Mouse (Mus musculus) CD4-positive, CD25-positive, alpha-beta regulatory T cell, adult 2 months (primary cell): ENCODE measurements around the gene Zmym4.
"Not testable (repeated sequence)": the region's sequence is repeated elsewhere in the genome, so short reads cannot be mapped to it uniquely, and the experiment has no call there.

Experiments
- DNase-seq: peaks from one replicate; pipeline ENCODE4 v3.0.0-alpha.2; 2012; ENCODE audit warnings: low read depth, low spot score

Zmym4 gene

DNA sequence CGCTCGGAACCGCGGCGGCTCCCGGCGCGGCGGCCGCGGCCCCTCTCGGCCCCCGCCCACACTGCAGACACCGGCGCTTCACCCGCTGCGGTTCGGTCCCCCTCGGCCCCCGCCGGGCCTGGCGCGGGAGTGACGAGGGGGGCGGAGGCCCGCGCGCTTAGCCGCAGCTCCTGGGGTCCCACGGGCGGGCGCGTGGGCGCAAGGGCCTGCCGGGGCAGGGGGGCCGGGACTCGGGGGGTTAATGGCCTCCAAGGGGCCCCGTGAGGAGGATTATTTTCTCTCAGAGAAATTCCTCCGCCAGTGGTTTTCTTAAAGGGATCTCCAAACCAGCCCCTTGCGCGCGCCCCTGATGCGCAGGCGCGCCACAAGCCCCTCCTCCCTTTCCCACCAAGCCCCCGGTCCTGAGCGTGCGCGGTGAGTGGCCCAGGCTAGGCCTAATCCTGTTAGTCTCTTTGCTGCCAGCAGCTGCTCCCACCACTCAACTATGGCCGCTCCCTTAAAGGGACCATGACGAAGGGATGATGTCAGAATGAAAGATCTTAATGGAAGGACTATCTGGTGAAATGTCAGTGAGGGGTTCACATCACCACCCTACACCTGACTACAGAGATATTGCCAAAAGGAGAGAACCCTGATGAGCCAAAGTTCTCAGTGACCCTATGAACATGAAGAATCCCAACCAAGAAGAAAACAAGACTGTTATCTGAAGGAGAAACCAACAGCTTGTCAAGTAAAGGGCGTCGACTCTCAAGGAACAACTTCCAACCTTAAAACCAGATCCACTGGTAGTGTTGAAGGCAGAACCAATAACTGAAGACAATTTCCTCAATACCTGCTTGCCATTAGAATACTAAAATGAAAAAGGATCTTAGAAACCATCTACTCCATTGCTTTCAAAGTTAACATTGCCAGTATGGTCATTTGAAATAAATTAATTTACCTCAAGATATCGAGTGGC, at the start of gene Zmym4:
Gene Zmym4, minus strand, starts transcription at position 272 of the 958 bp plus-strand sequence.
- DNase-seq = peak; percentile 95

DNA sequence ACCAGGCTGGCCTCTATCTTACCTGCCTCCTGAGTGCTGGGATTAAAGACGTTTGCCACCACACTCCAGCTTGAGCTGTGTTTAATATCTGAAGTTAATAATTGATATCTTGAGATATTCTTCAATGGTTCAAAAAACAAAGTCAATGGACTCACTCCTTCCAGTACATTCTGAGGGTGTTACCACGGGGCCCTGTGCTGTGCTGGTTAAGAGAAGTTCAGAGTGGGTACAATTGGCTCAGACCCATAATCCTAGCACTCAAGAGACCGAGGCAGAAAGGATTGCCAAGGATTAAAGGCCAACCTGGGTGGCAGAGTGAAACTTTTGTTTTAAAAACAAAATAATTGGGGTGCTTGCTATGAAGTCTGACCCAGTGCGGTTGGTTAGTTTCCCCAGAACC, 48.4 kb upstream of the Zmym4 start:
- DNase-seq = no peak

DNA sequence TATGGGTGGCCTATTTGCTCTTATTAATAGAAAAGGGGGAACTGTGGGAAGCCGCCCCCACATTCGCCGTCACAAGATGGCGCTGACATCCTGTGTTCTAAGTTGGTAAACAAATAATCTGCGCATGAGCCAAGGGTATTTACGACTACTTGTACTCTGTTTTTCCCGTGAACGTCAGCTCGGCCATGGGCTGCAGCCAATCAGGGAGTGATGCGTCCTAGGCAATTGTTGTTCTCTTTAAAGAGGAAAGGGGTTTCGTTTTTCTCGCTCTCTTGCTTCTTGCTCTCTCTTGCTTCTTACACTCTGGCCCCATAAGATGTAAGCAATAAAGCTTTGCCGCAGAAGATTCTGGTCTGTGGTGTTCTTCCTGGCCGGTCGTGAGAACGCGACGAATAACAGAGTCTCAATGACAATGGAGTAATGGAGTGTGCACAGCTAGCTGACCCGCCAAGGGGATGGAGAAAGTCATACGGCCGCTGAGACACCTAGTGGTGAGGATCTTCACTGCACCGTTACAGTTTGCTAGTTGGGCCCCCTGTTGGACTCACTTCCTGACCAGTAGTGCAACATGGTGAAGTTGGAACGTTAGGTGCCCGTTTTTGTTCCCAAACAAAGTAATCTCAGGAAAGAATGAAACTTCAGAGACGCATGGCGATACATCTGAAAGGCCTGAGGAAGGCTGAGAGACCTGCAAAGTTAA, 47.5 kb upstream of the Zmym4 start:
- peak; percentile 91 for DNase-seq

DNA sequence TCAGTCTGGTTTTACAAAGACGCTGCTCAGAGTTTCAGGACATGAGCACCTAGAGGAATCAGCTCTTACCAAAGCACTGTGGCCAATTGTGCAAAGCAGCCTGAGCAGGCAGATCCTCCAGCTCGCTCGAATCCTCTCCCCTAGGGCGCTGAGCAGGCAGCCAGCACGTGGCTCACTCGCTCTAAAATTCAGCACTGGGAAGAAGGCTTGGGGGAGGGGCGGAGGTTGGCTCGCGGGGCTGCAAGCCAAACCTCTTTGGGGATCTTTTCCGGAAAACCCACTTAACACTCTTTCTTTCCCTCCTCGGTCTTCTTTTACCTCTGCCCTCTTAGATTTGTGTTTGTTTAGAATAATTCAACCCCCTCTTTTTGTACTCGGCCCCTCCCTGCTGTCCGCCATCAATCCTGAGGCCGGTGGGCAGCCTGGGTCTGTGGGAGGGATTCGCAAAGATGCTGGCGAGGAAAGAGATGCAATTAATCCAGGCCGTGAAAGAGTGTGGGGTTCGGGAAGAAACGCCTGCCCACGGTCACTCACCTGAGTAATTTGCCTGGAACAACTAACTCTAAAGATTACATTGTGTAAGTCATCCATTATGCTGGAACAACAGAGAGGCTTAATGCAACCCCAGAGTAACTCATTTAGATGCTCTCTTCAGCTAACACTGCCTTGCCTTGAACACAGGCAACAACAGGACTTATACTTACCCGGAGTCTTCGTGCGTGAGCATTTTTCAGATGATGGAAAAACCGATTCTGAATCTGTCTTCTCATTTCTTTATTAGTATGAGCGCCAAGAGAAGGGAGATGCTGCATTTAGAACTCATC, 37.4 kb upstream of the Zmym4 start:
- no peak for DNase-seq

DNA sequence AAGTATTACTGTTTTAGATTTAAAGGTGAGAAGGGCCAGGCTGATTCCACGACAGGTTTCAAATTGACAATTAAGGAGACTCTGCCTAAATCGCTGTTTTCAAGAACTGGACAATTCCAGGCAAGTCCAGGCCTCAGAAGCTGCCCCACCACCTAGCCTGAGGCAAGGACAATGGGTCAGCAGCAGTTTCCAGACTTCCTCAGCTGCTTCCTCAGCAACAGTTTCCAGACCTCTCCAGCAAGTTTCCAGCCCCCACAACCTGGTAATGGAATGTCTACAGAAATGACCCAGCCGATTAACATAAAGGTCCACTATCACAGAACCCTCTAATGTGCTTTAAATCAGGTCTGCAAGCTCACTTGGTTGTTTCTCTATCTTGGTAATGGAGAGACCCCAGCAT, 36.4 kb upstream of the Zmym4 start:
- no peak for DNase-seq

DNA sequence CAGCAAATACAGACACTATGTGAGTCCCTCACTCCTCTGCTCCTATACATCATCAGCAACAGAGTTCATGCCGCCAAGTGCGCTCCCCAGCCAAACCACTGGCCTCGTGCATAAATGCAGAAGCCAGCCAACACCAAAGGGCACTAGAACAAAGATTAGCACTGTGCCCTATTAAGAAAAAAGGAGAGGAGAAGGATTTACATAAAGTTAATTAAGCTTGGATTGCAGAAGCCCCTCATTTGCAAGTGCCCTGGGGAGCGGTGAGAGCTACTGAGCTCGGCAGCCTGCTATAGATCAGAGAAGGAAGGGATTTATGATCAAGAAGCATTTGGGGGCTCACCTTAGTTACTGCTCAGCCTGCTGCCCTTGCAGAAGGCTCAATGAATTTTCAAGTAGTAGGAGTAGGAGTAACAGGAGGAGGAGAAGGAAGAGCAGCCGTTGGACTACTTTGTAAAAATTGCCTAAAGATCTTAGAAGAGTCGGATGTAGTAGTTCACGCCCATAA, 32.7 kb upstream of the Zmym4 start:
- no peak for DNase-seq

DNA sequence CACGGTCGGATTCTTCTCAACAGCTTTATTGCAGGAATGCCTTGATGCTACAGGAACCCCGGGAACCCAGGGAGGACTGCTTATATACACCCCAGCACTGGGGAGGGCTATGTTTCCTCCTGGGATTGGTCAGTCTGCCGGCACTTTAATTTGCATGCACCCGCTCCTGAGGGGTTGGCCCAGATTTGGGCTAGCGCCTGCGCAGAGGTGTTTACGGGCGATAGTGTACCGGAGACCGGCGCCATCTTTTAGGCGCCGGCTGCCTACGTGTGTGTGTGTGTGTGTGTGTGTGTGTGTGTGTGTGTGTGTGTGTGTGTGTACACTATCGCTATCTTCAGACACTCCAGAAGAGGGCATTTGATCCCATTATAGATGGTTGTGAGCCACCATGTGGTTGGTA, 31.4 kb upstream of the Zmym4 start:
- not testable (repeated sequence) for DNase-seq

DNA sequence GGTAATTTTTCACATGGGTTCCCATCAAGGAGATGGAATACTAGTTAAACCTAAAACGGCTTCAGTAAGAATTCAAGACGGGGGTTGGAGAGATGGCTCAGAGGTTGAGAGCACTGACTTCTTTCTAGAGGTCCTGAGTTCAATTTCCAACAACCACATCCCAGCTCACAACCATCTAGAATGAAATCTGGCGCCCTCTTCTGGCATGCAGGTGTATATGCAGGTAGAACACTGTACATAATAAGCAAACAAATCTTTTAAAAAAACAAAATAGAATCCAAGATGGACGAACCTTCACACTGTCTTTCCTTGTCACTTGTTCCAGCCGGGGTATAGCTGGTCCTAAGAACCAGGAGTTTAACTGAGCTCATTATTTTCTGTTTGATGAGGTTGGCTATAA, 24.4 kb upstream of the Zmym4 start:
- peak; percentile 79 for DNase-seq

DNA sequence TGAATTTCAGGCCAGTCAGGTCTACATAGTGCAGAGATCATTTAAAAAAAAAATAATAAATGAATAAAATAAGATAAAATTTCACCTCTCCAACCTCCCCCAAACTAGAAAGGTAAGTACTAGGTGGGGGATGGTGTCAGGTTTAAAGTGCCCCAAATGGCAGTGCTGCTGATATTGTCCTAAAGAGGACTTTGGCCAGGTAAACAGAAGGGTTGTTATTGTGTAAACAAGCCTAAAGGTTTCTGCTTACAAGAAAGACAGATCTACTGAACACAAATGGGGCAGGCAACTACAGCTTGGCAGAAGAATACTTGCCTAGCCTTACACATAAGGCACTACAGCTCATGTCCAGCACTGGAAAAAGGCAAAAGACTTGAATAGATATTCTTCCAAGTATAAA, 22.6 kb upstream of the Zmym4 start:
- no peak for DNase-seq

DNA sequence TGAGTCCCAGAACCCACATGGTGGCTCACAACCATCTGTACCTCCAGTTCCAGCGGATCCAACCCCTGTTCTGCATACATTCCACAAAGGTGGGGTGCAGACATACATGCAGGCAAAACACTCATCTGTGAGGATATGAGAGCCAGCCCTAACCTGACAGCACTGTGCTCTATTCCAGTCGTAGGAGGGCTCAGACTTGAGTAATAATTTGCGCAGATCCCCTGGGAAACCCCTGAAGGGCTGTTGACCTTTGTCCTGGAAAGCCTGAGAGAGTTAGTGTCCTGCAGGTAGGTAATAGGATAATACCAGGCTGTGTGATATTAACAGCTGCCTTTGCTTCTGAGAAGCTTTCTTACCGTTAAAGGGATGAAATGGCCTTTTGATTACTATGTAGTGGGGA, 20.6 kb upstream of the Zmym4 start:
- DNase-seq = no peak

DNA sequence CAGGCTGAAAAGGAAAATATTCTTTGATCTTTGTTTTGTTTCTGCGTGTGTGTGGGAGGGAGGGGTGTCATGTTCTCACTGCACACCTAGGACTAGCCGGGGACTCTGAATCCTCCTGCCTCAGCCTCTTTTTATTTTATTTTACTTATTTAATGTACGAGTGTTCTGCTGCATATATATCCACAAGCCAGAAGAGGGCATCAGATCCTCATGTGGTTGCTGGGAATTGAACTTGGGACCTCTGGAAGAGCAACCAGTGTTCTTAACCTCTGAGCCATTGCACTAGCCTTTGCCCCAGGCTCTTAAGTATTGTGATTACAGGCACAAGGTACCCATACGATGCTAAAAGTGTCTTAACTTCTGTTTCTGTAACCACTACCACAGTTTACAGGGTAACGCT, 18.8 kb upstream of the Zmym4 start:
- DNase-seq = no peak

DNA sequence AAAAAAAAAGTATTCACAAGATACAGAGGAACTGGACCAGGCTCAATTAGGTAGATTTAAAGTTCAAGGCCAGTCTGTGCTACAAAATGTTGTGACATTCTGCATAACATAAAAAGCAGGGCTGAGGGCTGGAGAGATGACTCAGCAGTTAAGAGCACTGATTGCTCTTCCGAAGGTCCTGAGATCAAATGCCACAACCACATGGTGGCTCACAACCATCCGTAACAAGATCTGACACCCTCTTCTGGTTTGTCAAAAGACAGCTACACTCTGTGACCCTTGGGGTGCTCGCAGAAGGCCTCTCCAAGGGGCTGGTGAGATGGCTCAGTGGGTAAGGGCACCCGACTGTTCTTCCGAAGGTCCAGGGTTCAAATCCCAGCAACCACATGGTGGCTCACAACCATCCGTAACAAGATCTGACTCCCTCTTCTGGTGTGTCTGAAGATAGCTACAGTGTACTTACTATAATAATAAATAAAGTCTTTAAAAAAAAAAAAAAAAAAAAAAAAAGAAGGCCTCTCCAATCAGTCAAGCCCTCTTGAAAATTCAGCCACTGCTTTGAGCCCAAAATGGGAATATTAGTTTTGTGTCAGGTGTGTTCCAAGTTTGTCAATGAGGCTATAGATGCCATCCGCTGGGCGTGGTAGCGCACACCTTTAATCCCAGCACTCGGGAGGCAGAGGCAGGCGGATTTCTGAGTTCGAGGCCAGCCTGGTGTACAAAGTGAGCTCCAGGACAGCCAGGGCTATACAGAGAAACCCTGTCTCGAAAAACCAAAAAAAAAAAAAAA, 16.0 kb upstream of the Zmym4 start:
- not testable (repeated sequence) for DNase-seq

DNA sequence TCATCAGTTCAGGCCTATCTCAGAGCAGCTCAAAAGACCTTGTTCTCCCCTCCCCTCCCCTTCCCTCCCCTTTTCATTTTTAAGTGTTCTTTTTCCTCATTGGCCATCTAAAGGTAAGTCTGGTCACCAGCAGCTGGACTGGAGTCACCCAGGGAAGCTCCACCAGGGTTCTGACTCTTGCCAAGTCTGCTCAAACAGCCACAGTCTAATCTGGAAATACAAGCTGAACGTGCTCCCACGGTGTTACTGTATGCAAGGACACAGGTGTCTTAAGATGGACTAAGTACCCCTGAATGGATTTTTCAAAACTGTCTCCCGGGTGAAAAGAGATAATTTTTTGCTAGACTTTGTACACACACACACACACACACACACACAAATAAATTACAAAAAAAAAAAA, 15.4 kb upstream of the Zmym4 start:
- no peak for DNase-seq

DNA sequence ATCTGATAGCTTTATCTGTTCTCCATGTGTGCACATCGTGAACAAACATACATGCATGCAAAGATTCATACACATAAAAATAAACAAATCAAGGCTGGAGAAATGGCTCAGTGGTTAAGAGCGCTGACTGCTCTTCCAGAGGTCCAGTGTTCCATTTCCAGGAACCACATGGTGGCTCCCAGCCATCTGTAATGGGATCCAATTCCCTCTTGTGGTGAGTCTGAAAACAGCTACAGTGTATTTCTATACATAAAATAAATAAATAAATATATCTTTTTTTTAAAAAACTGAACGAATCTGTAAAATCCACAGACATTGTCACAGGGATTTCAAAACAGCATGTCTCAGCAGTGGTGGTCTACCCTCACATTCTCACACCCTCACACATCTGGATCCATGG, 10.8 kb upstream of the Zmym4 start:
- no peak for DNase-seq

DNA sequence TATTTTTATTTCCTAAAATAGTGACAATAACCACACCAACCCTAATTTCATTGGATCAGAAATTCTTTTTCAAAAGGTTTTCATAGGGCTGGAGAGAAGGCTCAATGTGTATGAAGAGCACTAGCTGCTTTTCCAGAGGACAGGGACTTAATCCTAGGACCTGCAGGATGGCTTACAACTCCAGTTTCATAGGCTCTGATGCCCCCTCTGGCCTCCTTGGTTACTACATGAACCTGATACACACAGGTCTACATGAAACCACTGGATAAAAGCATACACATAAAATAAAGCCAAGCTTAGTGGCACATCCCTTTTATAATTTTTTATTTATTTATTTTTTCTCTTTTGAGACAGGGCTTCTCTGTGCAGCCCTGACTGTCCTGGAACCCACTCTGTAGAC, 9.5 kb upstream of the Zmym4 start:
- DNase-seq = peak; percentile 65

DNA sequence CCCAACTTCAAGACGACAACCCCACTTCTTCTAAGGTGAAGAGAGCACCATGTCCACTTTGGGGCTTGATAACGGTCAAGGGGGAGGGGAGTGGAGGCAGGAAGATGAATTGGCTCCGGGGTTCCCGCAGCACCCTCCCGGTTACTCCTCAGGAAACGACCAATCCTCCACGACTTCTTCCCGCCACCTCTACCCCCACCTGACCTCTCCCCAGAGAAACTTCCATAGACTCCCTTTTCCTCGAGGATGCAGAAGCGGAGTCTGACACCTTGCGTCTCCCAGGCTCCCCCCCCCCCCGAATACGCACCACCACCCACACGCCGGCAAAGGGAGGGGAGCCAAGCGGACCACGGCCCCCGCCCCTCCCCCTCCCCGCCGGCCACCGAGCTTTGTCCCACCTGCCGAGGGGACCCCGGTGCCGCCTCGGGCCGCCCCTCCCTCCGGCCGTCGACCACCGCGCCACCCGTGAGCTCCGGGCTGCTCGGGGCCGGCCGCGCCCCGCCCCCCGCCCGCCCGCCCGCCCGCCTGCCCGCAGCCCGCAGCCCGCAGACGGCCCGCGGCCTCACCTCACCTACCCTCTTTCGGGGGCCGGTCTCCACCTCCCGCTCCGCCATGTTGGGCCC, 583 bp downstream of the Zmym4 start:
- DNase-seq = peak; percentile 28

DNA sequence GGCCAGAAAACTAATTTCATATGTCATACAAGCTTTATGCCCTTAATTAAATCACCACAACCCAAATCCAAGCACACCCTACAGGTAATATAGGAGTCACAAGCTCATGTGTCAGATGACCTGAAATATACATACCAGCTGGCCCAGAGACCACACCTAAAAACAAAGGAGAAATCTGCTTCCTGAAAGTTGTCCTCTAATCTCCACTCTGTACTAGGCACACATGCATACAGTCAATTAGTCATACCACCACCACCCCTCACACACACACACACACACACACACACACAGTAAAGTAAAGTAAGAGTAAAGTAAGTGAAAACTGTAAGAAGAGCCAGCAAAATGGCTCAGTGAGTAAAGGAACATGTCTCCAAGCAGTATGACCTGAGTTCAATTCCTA, 9.3 kb downstream of the Zmym4 start:
- DNase-seq = no peak

DNA sequence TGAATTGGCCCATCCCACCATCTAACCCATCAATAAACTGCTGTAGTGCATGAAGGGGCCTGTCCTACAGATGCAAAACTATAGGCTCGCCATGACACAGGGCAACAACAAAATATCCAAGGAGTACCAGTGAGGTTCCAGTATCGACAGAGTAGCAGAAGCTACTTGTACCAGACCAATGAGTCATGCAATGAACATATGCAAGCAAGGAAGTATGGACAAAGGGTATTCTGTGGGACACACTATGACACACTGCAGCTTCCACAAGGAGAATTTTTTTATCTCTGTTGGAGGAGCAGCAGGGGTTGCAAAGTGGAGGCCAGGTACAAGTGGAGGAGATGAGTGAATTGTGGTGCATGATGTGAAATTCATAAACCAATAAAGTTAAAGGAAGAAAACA, 9.7 kb downstream of the Zmym4 start:
- DNase-seq = no peak

DNA sequence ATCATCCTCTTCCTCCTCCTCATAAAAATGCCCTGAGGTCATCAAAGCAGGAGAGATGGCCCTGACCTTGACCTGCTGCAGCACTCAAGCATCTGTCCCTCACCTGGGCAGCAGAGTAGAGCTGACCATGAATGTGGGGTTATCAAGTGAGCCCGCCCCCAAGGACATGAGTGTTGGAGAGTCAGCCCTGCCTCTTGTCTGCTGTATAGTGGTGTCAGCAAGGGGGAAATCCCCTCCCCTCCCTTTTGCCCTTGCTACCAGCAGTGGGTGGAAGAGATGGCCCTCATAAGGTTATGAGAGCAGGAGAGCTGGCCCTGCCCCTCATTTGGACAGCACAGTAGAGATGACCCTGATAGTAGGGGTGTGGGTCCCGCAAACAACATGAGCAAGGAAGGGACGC, 10.5 kb downstream of the Zmym4 start:
- peak; percentile 13 for DNase-seq

DNA sequence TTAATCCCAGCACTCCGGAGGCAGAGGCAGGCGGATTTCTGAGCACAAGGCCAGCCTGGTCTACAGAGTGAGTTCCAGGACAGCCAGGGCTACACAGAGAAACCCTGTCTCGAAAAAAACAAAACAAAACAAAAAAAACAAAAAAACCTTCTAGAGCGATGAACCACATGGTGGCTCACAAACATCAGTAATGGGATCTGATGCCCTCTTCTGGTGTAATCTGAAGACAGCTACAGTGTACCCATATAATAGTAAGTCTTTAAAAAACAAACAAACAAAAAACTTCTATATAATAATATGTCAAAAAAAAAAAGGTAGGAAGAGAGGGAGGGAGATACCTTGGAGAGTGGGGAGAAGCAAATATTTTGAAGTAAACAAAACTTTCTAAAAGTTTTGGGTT, 17.1 kb downstream of the Zmym4 start:
- peak; percentile 8 for DNase-seq

DNA sequence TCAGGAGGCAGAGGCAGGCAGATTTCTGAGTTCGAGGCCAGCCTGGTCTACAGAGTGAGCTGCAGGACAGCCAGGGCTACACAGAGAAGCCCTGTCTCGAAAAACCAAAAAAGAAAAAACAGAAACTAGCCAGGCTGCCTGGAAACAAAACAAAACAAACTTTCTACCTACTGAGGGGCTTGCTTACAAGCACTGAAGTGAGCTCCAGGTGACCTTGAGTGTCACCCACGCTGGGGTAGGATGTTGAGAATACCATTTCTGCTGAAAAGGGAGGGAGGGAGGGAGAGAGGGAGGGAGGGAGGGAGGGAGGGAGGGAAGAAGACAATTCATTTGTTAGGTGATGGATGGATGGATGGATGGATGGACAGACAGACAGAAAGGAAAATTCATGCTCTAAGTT, 24.5 kb downstream of the Zmym4 start:
- no peak for DNase-seq
